Mouse (Mus musculus): ENCODE measurements at regions not wholly inside any gene's neighbourhood (a gene's known extent, or its start where the extent isn't known, plus 50 kb on each side); places are given as distances from the start of the nearest gene placed in this dataset.
"Not testable (repeated sequence)": the region's sequence is repeated elsewhere in the genome, so short reads cannot be mapped to it uniquely, and the experiment has no call there.

- DNase-seq (ENCODE audit: low spot score in 2 of 2) = no peak
These were observed 447.0 kb upstream of the Smim15 start for GRCm38 (mm10) chr13:107597217-107597616.

GRCm38 (mm10) chr13:107596183-107596582 is 448.1 kb upstream of the Smim15 start:
- no peak for DNase-seq (ENCODE audit: low spot score in 2 of 2)

GRCm38 (mm10) chr13:107588399-107589002 is 455.7 kb upstream of the Smim15 start:
- DNase-seq (ENCODE audit: low spot score in 2 of 2) = no peak

GRCm38 (mm10) chr13:107587678-107588077 is 456.6 kb upstream of the Smim15 start:
- DNase-seq (ENCODE audit: low spot score in 2 of 2) = no peak

- no peak for DNase-seq (ENCODE audit: low spot score in 2 of 2)
These were observed 458.3 kb upstream of the Smim15 start for GRCm38 (mm10) chr13:107585936-107586335.

- DNase-seq (ENCODE audit: low spot score in 2 of 2) = no peak
These were observed 458.9 kb upstream of the Smim15 start for GRCm38 (mm10) chr13:107585353-107585752.

- DNase-seq (ENCODE audit: low spot score in 2 of 2) = no peak
These were observed 465.3 kb upstream of the Smim15 start for GRCm38 (mm10) chr13:107578968-107579367.

GRCm38 (mm10) chr13:107577809-107578208 is 466.4 kb upstream of the Smim15 start:
- no peak for DNase-seq (ENCODE audit: low spot score in 2 of 2)

- no peak for DNase-seq (ENCODE audit: low spot score in 2 of 2)
These were observed 467.0 kb upstream of the Smim15 start for GRCm38 (mm10) chr13:107577272-107577671.

- no peak for DNase-seq (ENCODE audit: low spot score in 2 of 2)
These were observed 467.5 kb upstream of the Smim15 start for GRCm38 (mm10) chr13:107576701-107577100.

- DNase-seq (ENCODE audit: low spot score in 2 of 2) = no peak
These were observed 469.2 kb upstream of the Smim15 start for GRCm38 (mm10) chr13:107575025-107575424.

- DNase-seq (ENCODE audit: low spot score in 2 of 2) = peak in 1 of 2 experiments; percentile 26
These were observed 470.5 kb upstream of the Smim15 start for GRCm38 (mm10) chr13:107573499-107574355.

GRCm38 (mm10) chr13:107571539-107571938 is 472.7 kb upstream of the Smim15 start:
- DNase-seq (ENCODE audit: low spot score in 2 of 2) = no peak

- no peak for DNase-seq (ENCODE audit: low spot score in 2 of 2)
These were observed 474.8 kb upstream of the Smim15 start for GRCm38 (mm10) chr13:107569477-107569876.

GRCm38 (mm10) chr13:107568701-107569121 is 475.5 kb upstream of the Smim15 start:
- no peak for DNase-seq (ENCODE audit: low spot score in 2 of 2)

GRCm38 (mm10) chr13:107562463-107562862 is 481.8 kb upstream of the Smim15 start:
- DNase-seq (ENCODE audit: low spot score in 2 of 2) = no peak

- no peak for DNase-seq (ENCODE audit: low spot score in 2 of 2)
These were observed 482.7 kb upstream of the Smim15 start for GRCm38 (mm10) chr13:107561529-107561928.

- no peak for DNase-seq (ENCODE audit: low spot score in 2 of 2)
These were observed 488.3 kb upstream of the Smim15 start for GRCm38 (mm10) chr13:107555958-107556357.

GRCm38 (mm10) chr13:107554091-107554490 is 490.2 kb upstream of the Smim15 start:
- DNase-seq (ENCODE audit: low spot score in 2 of 2) = no peak

GRCm38 (mm10) chr13:107552165-107552564 is 492.1 kb upstream of the Smim15 start:
- DNase-seq (ENCODE audit: low spot score in 2 of 2) = no peak

- not testable (repeated sequence) for DNase-seq (ENCODE audit: low spot score in 2 of 2)
These were observed 494.3 kb upstream of the Smim15 start for GRCm38 (mm10) chr13:107549995-107550394.

- peak in 1 of 2 experiments; percentile 65 for DNase-seq (ENCODE audit: low spot score in 2 of 2)
These were observed 497.2 kb upstream of the Smim15 start for GRCm38 (mm10) chr13:107547073-107547472.
